Mouse (Mus musculus): ENCODE data around the gene Kctd10. TPM values are rescaled to one million over a fixed set of nuclear protein-coding genes. Genes with fewer than 3 reads are reported as not detected.
A peak's percentile ranks its signal among the peaks of the same experiment; 100 is the strongest.

Gene Kctd10
- 86.4 and 93.3 TPM in 2 replicates for polyA plus RNA-seq (2014; fragmentation: Nextera tagmentation; extraction: Ambion mirVana)

DNA sequence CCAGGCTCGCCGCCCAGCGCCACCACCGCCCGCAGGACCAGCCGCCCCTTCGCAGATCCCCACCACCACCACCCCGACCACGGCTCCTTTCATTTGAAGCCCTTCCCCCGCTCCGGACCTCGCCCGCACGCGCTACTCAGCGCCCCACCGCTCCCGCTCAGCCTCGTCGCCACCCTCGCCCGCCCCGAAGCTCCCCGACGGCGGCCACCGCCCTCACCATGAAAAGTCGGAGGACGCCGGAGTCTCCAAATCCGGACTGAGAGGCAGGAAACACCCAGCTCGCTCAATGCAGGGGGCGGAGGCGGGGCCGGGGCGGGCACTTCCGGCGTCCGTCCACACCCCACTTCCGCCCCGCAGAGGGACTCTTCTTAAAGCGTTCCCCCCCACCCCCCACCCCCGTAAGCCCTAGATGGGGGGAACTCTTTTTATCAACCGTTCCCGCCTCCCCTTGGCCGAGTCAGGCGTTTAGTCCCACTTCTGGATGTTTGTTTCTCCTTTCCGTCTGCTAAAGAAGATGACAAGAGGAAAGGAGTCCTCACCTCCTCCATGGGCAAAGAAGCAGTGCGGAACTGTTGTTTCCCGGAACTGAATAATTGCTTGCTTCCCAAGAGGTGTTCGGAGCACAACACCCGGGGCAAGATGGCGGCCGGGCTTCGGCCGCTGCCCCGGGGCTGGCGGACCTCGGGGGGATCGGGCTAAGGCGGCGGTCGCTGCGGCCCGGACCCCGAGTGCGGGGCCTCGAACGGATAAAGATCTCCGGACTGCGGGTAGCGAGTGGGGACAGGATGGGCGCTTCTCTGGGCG, at the start of gene Kctd10, which contains the start of gene Ube3b:
TSS of gene Kctd10 (minus strand) at position 300 of the 804 bp plus-strand sequence.
TSS of gene Ube3b (plus strand) at position 399 of the 804 bp plus-strand sequence.
- H3K4me3 ChIP-seq (ENCODE audit: low read depth, low read length): peak within 1 kb of the TSS; percentile 57

GRCm38 (mm10) chr5:114429781-114430180, 49.5 kb upstream of the Kctd10 start:
- no peak overlapping the region for H3K9ac ChIP-seq (ENCODE audit: low read length)
- 0 out of 2 replicates have a peak, but pooled peaks cover 3% of the 10 kb centered on the region for H3K4me1 ChIP-seq (replicated peaks; ENCODE audit: control insufficient read depth, insufficient read depth, low read length)
- DNase-seq (ENCODE audit: low spot score): no peak

More for the DNA sequence above, at the start of gene Kctd10, which contains the start of gene Ube3b:
- Histone ChIP-seq H3K4me1 (replicated peaks; ENCODE audit: control insufficient read depth, insufficient read depth, low read length) (peaks cover 13% of the 10 kb centered on the region; the same call in 1 of the 2 replicates), H3K36me3 (ENCODE audit: control insufficient read depth, insufficient read depth, low read length) (no peaks in the 10 kb centered on the region; the same call in 1 of the 2 replicates), H3K27me3 (ENCODE audit: control insufficient read depth, insufficient read depth, low read length) (no peaks in the 10 kb centered on the region), H3K27ac (ENCODE audit: low read depth, low read length) (peak within 1 kb of the TSS; percentile 72), H3K9me3 (ENCODE audit: control insufficient read depth, low read length) (no peaks in the 10 kb centered on the region), H3K9ac (ENCODE audit: low read length) (peak within 1 kb of the TSS; percentile 77), H3K4me2 (ENCODE audit: low read depth, low read length, severe bottlenecking) (peak within 1 kb of the TSS; percentile 81)
- DNase-seq (ENCODE audit: low spot score) (peak; percentile 95), ATAC-seq (replicated peaks; ENCODE audit: low FRiP score) (peak; percentile 94)
- 1% methylated on average over 73 of the region's 74 CpGs for WGBS

DNA sequence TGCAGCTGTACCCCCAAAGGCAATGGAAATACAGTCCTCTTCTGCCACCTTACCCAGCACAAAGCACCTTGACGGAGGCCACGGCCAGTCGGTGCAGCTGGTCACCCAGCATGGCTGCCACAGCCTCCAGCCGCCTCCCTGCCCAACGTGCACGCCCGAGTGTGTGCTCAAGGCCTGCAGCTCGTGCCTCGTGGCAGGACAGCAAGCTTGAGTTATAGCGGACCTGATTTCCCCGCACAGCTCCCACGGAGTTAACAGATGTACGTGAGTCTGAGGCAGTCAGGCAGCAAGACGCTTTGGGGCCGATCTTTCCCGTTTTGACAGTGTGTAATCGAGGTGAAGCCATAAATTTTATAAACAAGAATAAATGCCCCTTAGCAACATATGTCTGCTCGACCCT, 48.3 kb upstream of the Kctd10 start:
- no peak overlapping the region for H3K4me2 ChIP-seq (ENCODE audit: low read depth, low read length, severe bottlenecking)
- no peak overlapping the region for H3K9ac ChIP-seq (ENCODE audit: low read length)
- no peaks in the 10 kb centered on the region for H3K27me3 ChIP-seq (ENCODE audit: control insufficient read depth, insufficient read depth, low read length)
- 87% methylated on average over 18 of the region's 18 CpGs for WGBS
- H3K27ac ChIP-seq (ENCODE audit: low read depth, low read length): no peak overlapping the region
- ATAC-seq (replicated peaks; ENCODE audit: low FRiP score) (no peak), DNase-seq (ENCODE audit: low spot score) (no peak)
- H3K4me1 ChIP-seq (replicated peaks; ENCODE audit: control insufficient read depth, insufficient read depth, low read length): 0 out of 2 replicates have a peak, but pooled peaks cover 3% of the 10 kb centered on the region
- no peak overlapping the region for H3K4me3 ChIP-seq (ENCODE audit: low read depth, low read length)
- no peaks in the 10 kb centered on the region for H3K9me3 ChIP-seq (ENCODE audit: control insufficient read depth, low read length)
- H3K36me3 ChIP-seq (ENCODE audit: control insufficient read depth, insufficient read depth, low read length): no peaks in the 10 kb centered on the region

More at GRCm38 (mm10) chr5:114429781-114430180, 49.5 kb upstream of the Kctd10 start:
- no peaks in the 10 kb centered on the region for H3K9me3 ChIP-seq (ENCODE audit: control insufficient read depth, low read length)
- H3K4me2 ChIP-seq (ENCODE audit: low read depth, low read length, severe bottlenecking): no peak overlapping the region
- no peak overlapping the region for H3K4me3 ChIP-seq (ENCODE audit: low read depth, low read length)
- WGBS: 90% methylated on average over 7 of the region's 7 CpGs
- ATAC-seq (replicated peaks; ENCODE audit: low FRiP score): no peak
- H3K27ac ChIP-seq (ENCODE audit: low read depth, low read length): no peak overlapping the region
- no peaks in the 10 kb centered on the region; the same call in 1 of the 2 replicates for H3K36me3 ChIP-seq (ENCODE audit: control insufficient read depth, insufficient read depth, low read length)
- H3K27me3 ChIP-seq (ENCODE audit: control insufficient read depth, insufficient read depth, low read length): no peaks in the 10 kb centered on the region

GRCm38 (mm10) chr5:114426732-114427131, 46.4 kb upstream of the Kctd10 start:
- ATAC-seq (replicated peaks; ENCODE audit: low FRiP score): no peak

GRCm38 (mm10) chr5:114423961-114424360, 43.7 kb upstream of the Kctd10 start:
- DNase-seq (ENCODE audit: low spot score) (no peak), ATAC-seq (replicated peaks; ENCODE audit: low FRiP score) (no peak)
- H3K4me2 ChIP-seq (ENCODE audit: low read depth, low read length, severe bottlenecking): no peak overlapping the region
- no peak overlapping the region for H3K9ac ChIP-seq (ENCODE audit: low read length)
- no peaks in the 10 kb centered on the region for H3K27me3 ChIP-seq (ENCODE audit: control insufficient read depth, insufficient read depth, low read length)
- H3K36me3 ChIP-seq (ENCODE audit: control insufficient read depth, insufficient read depth, low read length): no peaks in the 10 kb centered on the region; the same call in 1 of the 2 replicates
- H3K4me3 ChIP-seq (ENCODE audit: low read depth, low read length): no peak overlapping the region
- H3K9me3 ChIP-seq (ENCODE audit: control insufficient read depth, low read length): no peaks in the 10 kb centered on the region
- H3K4me1 ChIP-seq (replicated peaks; ENCODE audit: control insufficient read depth, insufficient read depth, low read length): no peaks in the 10 kb centered on the region
- 81% methylated on average over 5 of the region's 5 CpGs for WGBS
- H3K27ac ChIP-seq (ENCODE audit: low read depth, low read length): no peak overlapping the region

More at GRCm38 (mm10) chr5:114426732-114427131, 46.4 kb upstream of the Kctd10 start:
- H3K36me3 ChIP-seq (ENCODE audit: control insufficient read depth, insufficient read depth, low read length): no peaks in the 10 kb centered on the region
- no peak overlapping the region for H3K4me3 ChIP-seq (ENCODE audit: low read depth, low read length)
- 0 out of 2 replicates have a peak, but pooled peaks cover 3% of the 10 kb centered on the region for H3K4me1 ChIP-seq (replicated peaks; ENCODE audit: control insufficient read depth, insufficient read depth, low read length)
- H3K4me2 ChIP-seq (ENCODE audit: low read depth, low read length, severe bottlenecking): no peak overlapping the region
- H3K9me3 ChIP-seq (ENCODE audit: control insufficient read depth, low read length): no peaks in the 10 kb centered on the region
- 74% methylated on average over 6 of the region's 6 CpGs for WGBS
- H3K9ac ChIP-seq (ENCODE audit: low read length): no peak overlapping the region
- no peak for DNase-seq (ENCODE audit: low spot score)
- H3K27ac ChIP-seq (ENCODE audit: low read depth, low read length): no peak overlapping the region
- no peaks in the 10 kb centered on the region for H3K27me3 ChIP-seq (ENCODE audit: control insufficient read depth, insufficient read depth, low read length)

- H3K27ac ChIP-seq (ENCODE audit: low read depth, low read length): no peak overlapping the region
- H3K4me1 ChIP-seq (replicated peaks; ENCODE audit: control insufficient read depth, insufficient read depth, low read length): no peaks in the 10 kb centered on the region
- H3K9me3 ChIP-seq (ENCODE audit: control insufficient read depth, low read length): no peaks in the 10 kb centered on the region
- ATAC-seq (replicated peaks; ENCODE audit: low FRiP score) (no peak), DNase-seq (ENCODE audit: low spot score) (no peak)
- 59% methylated on average over 5 of the region's 5 CpGs for WGBS
- no peaks in the 10 kb centered on the region for H3K27me3 ChIP-seq (ENCODE audit: control insufficient read depth, insufficient read depth, low read length)
- no peaks in the 10 kb centered on the region; the same call in 1 of the 2 replicates for H3K36me3 ChIP-seq (ENCODE audit: control insufficient read depth, insufficient read depth, low read length)
- H3K4me3 ChIP-seq (ENCODE audit: low read depth, low read length): no peak overlapping the region
- no peak overlapping the region for H3K4me2 ChIP-seq (ENCODE audit: low read depth, low read length, severe bottlenecking)
- no peak overlapping the region for H3K9ac ChIP-seq (ENCODE audit: low read length)
These were observed 42.3 kb upstream of the Kctd10 start for GRCm38 (mm10) chr5:114422591-114422990.

DNA sequence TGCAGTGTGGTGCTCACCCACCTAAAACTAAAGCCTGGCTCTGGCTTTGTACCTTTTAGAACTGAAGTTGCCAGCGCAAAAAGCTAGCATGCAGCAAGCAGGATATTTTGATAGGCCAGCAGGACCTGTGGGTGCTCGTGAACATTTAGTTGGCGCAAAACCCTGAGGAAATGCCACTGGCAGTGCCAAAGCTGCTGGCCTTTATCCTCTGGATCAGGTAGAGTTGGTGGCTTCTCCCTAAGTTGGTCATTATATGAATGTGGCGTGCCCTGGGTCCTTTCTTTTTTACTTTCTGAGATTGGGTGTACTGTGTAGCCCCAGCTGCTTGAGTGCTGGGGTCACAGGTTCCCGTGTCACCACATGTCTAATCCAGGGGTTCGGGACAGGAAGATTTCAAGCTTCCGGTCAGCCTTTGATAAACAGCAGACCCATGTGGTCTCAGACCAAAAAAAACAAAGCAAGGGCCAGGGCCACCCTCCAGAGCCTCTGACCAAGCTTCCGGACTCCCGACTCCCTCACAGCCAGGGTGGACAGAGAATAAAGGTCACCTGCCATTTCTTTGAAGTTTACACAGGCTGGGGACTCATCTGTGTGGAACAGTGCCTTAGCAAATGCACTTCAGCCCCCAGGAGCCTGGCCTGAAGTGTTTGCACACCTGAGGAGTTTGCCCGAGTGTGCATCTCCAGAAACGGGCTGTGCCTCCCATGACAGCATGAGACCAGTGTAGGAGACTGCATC, 41.4 kb upstream of the Kctd10 start:
- 85% methylated on average over 11 of the region's 11 CpGs for WGBS
- H3K36me3 ChIP-seq (ENCODE audit: control insufficient read depth, insufficient read depth, low read length): peaks cover 2% of the 10 kb centered on the region; the same call in 1 of the 2 replicates
- no peaks in the 10 kb centered on the region for H3K4me1 ChIP-seq (replicated peaks; ENCODE audit: control insufficient read depth, insufficient read depth, low read length)
- no peak overlapping the region for H3K4me2 ChIP-seq (ENCODE audit: low read depth, low read length, severe bottlenecking)
- no peak overlapping the region for H3K27ac ChIP-seq (ENCODE audit: low read depth, low read length)
- no peak overlapping the region for H3K9ac ChIP-seq (ENCODE audit: low read length)
- DNase-seq (ENCODE audit: low spot score): no peak
- ATAC-seq (replicated peaks; ENCODE audit: low FRiP score): no peak
- H3K9me3 ChIP-seq (ENCODE audit: control insufficient read depth, low read length): no peaks in the 10 kb centered on the region
- H3K4me3 ChIP-seq (ENCODE audit: low read depth, low read length): no peak overlapping the region
- H3K27me3 ChIP-seq (ENCODE audit: control insufficient read depth, insufficient read depth, low read length): no peaks in the 10 kb centered on the region

GRCm38 (mm10) chr5:114418541-114418940, 38.2 kb upstream of the Kctd10 start:
- H3K4me2 ChIP-seq (ENCODE audit: low read depth, low read length, severe bottlenecking): no peak overlapping the region
- DNase-seq (ENCODE audit: low spot score): no peak
- no peaks in the 10 kb centered on the region for H3K9me3 ChIP-seq (ENCODE audit: control insufficient read depth, low read length)
- H3K9ac ChIP-seq (ENCODE audit: low read length): no peak overlapping the region
- no peak for ATAC-seq (replicated peaks; ENCODE audit: low FRiP score)
- WGBS: 88% methylated on average over 8 of the region's 8 CpGs
- H3K36me3 ChIP-seq (ENCODE audit: control insufficient read depth, insufficient read depth, low read length): peaks cover 2% of the 10 kb centered on the region; the same call in 1 of the 2 replicates
- H3K27ac ChIP-seq (ENCODE audit: low read depth, low read length): no peak overlapping the region
- H3K4me1 ChIP-seq (replicated peaks; ENCODE audit: control insufficient read depth, insufficient read depth, low read length): no peaks in the 10 kb centered on the region
- no peak overlapping the region for H3K4me3 ChIP-seq (ENCODE audit: low read depth, low read length)
- H3K27me3 ChIP-seq (ENCODE audit: control insufficient read depth, insufficient read depth, low read length): no peaks in the 10 kb centered on the region

Data from forebrain, embryonic 11.5 days (tissue).